Mouse (Mus musculus) cerebellum, postnatal 36 days (tissue): ENCODE data around the gene Tgfbr1.

ENCODE experiments used
- DNase-seq, 2 experiments: peaks; one replicate each; pipeline ENCODE4 v3.0.0; 2021 to 2022; ENCODE audit warnings: mixed read lengths in 2 of 2

Tgfbr1 gene

DNA sequence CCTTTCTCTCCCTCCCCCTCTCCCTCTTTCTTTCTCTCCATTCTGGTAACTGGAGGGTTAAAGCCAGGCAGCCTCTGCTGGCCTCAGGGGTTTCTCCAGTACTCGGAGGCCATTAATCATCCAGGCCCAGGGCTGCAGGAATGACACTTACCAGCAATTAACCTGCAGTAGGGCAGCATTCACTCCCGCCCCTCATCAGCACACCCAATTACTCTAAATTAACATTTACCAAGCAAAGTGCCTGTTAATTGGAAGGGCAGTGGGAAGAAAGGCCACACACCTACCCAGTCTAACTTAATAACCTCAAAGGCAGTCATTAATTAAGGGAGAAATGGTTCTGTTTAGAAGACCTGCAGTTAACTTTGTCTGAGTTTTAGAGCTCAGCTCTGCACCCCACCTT, 71.4 kb downstream of the Tgfbr1 start:
- no peak for DNase-seq

DNA sequence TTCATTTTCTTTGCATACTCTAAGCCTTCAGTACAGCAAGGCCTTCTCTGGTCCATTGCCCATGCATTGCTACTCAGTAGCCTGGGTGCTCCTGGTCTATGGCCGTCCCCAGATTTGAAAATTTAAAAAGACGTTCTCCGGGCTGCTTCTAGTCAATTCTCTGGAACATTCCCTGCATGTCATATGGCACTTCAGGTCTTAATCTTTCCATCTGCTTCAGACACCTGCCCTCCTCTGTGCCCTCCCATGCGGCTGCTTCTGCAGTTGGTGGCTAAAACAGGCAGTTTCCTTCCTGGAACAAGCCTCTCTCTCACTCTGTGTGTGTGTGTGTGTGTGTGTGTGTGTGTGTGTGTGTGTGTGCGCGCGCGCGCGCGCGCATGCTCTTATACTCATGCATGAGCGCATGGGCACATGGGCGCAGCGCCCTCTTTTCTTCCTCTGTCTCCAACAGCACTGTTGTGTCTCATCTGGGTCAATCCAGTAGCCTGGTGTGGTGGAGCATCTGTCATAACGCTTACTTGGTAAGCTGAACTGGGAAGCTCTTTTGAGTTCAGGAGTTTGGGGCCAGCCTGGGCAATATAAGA, 72.3 kb downstream of the Tgfbr1 start:
- DNase-seq = no peak

DNA sequence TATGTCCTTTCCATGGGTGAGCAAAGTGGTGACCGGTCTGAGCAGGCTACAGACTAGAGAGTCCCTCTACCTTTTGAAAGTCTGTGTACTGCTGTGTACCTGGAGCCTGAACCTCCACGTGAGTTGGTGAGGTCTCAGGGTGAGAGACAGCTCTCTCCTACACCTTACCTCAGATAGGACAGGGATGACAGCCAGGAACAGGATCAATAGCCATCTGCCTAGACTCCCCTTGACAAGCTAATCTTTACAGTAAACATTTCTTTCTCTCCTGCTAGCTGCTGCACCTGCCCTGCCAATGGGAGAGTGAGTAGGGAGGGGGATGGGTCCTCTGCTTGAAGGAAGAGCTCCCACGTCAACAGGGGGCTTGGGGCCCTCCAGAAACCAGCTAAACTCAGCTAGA, 74.6 kb downstream of the Tgfbr1 start:
- DNase-seq = no peak

DNA sequence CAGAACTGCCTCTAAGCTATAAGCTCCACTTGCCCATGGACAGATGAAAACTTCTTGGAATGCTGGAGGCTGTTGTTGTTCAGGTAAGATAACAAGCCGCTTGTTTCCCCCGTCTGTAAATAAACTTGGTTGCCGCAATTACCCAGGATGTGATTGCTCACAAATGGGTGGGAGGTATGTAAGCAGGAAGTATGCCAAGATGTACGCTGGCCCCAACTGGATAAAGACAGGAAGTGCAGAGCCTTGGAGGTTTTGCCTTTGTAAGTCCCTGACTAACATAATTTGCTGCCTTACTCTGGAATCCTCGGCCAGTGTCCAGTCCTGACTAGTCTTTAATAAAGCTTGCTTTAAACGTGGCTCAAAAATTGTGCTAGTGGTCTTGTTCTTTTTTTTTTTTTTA, 77.5 kb downstream of the Tgfbr1 start:
- DNase-seq = no peak

DNA sequence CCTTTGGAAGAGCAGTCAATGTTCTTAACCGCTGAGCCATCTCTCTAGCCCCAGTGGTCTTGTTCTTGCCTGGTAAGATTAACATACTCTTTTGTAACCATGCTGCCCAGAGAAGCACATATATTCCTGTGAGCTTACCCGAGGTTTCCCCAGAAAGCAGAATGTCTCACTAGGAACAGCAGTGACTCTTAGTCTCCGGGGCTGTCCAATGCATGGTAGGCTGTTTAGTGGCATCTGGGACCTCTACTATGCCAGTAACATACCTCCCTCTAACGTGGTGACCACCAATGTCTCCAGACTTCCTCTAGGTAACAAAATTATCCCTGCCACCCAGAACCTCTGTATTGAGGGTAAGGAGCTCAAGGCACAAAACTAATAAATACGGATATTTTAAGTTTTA, 78.1 kb downstream of the Tgfbr1 start:
- DNase-seq = no peak

DNA sequence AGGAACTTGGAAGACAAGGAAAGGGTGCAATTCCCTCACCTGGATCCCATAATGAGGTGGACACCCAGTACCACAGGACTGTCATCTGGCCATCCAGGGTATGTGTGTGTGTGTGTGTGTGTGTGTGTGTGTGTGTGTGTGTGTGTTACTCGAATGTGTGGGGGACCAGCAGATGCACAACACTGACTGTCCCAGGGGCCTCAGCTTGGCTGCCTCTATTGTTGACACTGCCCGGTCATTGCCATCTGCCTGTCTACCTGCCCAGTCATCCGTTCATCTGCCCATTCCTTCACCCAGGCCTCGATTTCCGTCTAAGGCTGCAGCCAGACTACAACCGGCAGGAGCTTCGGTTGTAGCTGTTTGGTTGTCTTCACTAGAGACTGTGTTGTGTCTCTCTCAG, 79.7 kb downstream of the Tgfbr1 start:
- DNase-seq = no peak

DNA sequence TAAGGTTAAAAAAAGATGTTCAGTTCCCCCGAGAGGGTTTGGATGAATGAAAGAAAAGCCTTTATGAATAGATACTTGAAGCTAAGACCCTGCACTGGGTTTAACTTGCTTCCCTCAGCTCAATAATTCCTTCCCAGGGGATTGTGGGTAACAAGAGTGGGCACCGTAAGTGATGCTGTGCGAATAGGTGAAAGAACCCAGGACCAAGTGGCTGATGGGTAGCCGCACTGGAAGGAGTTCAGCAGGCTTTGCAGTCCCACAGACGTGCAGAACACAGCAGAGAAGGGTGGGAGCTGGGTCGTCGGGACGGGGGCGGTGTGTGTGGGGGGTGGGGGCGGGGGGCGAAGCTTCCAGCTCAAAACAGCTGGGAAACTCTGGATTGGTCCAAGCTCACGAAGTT, 82.1 kb downstream of the Tgfbr1 start:
- DNase-seq = no peak

DNA sequence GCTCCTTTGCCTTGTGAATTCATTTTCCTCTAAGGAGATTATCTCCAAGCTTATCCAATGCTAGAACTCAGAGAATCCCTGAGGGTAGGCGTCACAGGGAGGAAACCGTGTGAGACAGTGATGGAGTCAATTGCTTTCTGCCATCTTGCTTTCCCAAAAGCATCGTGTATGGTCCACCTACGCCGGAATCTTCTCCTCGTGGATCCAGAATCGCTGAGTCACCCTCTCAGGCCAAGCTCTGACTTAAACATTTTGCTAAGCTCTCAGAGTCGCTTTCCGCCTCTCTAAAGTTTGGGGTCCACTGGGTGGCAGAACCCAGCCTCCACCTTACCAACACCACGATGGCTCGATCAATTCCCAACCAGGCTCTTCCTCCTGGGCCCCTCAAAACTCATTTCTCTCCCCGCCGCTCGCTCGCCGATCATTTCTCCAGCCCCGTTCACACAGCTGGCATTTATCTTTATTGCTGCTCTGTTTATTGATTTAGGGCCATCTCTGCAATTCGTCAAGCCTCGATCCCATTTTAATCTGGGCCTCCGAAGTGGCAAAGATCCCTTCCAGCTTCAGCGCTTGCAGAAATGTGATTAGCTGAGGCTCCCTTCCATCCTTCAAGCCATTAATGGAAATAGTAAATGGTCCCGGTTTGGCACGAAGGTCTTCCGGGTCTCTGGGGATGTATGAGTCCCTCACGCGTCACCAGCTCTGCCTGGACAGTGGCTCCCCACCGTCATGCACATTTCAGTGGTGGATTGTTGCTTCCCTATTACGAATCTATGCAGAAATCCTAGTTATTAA, 82.7 kb downstream of the Tgfbr1 start:
- DNase-seq = no peak

DNA sequence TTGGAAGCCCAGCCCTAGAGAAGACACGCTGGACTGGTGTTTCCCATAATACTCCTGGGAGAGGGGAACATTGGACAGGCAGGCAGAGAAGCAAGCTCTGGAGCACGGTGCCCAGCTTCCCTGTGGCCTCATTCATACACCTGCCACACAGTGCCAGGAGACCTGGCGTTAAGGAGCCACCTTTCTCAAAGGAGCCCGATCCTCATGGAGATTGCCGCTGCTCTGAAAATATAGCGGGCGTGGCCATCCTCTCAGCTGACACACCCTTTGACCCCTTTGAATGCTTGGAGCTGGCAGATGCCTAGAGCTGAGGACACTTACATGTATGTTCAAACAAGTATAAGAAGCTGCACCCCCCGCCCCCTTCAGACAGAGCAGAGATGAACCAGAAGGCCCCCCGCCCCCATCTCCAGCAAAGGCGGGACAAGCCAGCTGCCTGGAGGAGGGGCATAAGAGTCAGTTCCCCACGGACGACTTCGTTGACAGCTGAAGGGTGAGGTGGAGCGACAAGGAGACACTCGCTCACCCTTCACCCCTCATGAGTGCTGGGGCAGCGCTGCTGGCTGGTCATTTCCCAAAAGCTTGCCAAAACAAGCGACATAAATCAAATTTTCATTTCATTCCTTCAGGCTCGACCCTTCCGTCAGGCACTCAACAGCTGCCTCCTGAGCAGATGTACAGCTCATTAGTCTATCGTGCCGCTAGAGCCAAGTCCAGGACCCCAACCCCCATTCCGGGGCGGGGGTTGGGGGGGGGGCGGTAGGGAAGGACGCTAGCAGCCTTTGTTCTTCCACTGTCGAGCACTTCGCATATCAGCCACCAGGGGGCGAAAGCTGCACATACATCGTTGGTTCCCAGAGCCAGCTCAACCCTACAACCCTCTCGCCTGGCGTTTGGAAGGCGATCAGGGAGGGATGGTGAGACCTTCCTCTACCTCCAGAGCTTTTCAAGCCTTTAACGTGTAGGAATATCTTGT, 84.6 kb downstream of the Tgfbr1 start:
- DNase-seq = peak; percentile 90 to 94

DNA sequence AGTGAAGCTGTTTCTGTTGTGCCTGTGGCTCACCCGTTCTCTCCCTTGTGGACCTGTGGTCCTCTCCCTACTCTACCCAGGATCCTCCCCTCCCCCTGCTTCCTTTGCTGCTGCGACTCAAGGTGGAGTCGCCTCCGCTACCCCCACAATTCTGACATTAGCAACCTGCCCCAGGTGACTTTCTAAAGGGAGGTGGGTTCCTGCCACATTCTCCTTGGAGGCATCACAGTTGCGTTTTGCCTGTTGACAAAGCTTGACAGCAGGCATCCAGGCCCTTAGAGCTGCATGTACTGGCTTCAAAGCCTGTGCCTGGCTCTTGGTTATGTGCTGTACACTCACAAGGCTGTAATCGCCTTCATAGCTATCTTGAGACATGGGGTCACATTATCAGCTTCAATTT, 85.9 kb downstream of the Tgfbr1 start:
- DNase-seq = no peak

DNA sequence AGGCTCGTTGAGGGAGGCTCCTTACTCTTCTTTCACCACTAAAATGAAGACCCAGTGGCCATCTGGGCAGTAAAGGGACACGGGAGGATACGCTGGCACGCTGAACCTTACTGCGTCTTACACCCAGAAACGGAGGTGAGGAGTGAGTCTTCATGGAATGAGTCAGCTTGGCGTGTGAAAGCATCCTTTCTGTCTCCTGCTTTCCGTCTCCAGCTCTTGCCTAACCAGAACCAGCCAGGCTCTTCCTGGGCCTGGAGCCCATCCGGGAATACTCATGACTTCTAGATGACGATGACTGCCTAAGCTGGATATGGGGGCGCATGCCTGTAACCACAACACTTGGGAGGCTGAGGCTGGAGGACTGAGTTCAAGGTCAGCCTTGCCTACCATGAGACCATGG, 87.9 kb downstream of the Tgfbr1 start:
- no peak for DNase-seq

DNA sequence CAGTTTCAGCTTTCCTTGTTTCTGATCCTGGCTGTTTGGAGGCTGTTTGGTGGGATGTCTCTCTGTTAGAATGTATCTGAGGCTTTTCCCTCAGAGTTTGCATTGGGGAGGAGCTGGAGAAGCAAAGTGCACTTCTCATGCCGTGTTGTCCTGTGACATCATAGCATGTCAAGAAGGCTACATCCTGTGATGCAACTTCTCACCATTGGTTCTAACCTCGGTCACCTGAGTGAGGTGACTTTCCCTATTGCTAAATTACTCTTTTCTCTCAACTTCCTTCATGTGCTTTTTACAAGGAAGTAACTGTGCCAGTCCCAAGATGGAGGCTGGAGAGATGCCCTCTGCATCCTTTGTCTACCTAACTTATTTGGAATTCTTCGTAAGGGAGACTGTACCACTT, 95.5 kb downstream of the Tgfbr1 start:
- DNase-seq = no peak

DNA sequence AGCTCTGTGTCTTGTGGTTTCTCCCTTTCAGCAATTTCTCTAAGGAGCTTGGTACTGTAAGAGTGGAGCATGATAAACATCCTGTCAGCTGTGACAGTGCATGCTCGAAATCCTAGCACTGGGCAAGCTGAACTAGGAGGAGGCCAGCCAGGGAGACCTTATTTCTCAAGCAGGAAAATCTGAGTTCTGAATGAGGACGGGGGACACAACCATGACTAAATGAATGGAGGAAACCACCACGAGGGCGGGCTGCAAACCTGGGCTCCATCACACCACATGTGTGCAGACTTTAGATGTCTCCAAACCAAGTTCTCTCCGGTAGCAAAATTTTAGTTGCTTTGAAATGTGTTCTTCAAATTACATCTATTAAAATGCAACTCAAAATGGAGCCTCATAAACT, 96.1 kb downstream of the Tgfbr1 start:
- DNase-seq = no peak

DNA sequence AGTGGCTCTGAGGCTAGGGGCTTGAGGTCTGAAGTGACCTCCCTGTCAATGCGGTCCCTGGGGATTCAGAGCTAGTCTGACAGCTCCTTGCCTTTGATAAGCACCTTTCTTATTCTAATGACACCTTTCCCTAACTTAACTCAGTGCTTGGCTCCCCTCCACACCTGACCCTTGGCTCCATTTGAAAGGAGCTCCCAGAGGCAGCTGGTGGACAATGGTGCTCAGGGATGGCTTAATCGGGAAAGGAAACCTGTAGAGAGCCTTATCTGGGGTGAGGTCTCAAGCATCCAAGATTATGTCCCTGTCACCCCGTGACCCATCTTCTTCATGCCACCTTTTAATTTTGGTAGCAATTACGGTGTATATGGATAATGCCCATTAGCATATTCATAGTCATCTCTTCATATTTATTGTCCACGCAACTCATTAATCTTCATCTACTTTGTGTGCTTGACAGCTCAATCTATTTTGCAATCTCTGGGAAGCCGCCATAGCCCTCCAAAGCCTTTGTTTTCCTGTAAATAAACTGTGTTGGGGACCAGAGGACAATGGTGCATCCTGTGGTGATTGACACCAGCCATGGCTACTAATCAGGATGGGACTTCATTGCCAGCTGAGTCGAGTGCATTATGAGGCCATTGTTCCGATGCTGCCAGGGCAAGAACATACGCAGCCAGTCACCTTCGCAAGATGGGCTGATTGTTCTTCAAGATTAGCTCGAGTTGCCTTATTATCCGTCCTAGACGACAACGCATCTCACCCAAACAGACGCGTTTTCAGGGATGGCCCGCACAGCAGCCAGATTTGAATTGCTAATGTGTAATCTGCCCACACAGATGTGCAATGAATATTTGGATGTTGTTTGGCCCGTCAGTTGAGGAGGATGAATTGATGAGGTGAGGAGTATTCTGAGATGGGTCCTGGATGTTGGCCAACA, 96.8 kb downstream of the Tgfbr1 start:
- DNase-seq = no peak
